Mouse (Mus musculus) embryonic facial prominence, embryonic 14.5 days (tissue): ENCODE measurements around the gene Ano2. TPM values are rescaled to one million over a fixed set of nuclear protein-coding genes. Genes with fewer than 3 reads are reported as not detected.

ENCODE experiments used
- ATAC-seq: fragments of 200-750 bp; cut with Nextera tagmentation; 2 replicates; pipeline ENCODE4 v1.8.0; 2017; ENCODE audit warnings: low read depth, moderate number of reproducible peaks, moderate TSS enrichment
- DNase-seq: peaks from one replicate; pipeline ENCODE4 v3.0.0-alpha.2; 2015; ENCODE audit warnings: low spot score
- H3K27ac ChIP-seq: fragments of 300-500 bp; sonication (generic); replicated peaks from 2 replicates; pipeline ENCODE4 v1.5.1; 2014; ENCODE audit warnings: low read depth, mild to moderate bottlenecking, low read length, moderate library complexity
- H3K27me3 ChIP-seq: fragments of 300-500 bp; sonication (generic); replicated peaks from 2 replicates; pipeline ENCODE4 v1.6.1; 2014; ENCODE audit warnings: low read length; ENCODE audit not compliant: control insufficient read depth, insufficient read depth
- H3K36me3 ChIP-seq: fragments of 300-500 bp; sonication (generic); 2 replicates; pipeline ENCODE4 v1.6.1; 2014; ENCODE audit warnings: low read length, mixed read lengths; ENCODE audit not compliant: control insufficient read depth, insufficient read depth
- H3K4me1 ChIP-seq: fragments of 300-500 bp; sonication (generic); 2 replicates; pipeline ENCODE4 v1.6.1; 2014; ENCODE audit warnings: antibody characterized with exemption, low read length; ENCODE audit not compliant: control insufficient read depth, insufficient read depth
- H3K4me2 ChIP-seq: fragments of 300-500 bp; sonication (generic); 2 replicates; pipeline ENCODE4 v1.6.1; 2014; ENCODE audit warnings: low read depth, mild to moderate bottlenecking, low read length, moderate library complexity, mixed read lengths
- H3K4me3 ChIP-seq: fragments of 300-500 bp; sonication (generic); 2 replicates; pipeline ENCODE4 v1.5.1; 2014; ENCODE audit warnings: low read depth, mild to moderate bottlenecking, low read length
- H3K9ac ChIP-seq: fragments of 300-500 bp; sonication (generic); 2 replicates; pipeline ENCODE4 v1.6.1; 2014; ENCODE audit warnings: low read depth, mild to moderate bottlenecking, low read length, moderate library complexity, mixed read lengths
- H3K9me3 ChIP-seq: fragments of 300-500 bp; sonication (generic); 2 replicates; pipeline ENCODE4 v1.6.1; 2016; ENCODE audit warnings: low read length; ENCODE audit not compliant: control insufficient read depth
- WGBS: fragments of 180-500 bp; shearing (Covaris S2); extraction: QIAGEN DNeasy Blood & Tissue Kit; methylation state at CpG from one replicate; pipeline ENCODE4 v1.1.7; 2014; 5-methylcytosine and 5-hydroxymethylcytosine counted together
- polyA plus RNA-seq: library from polyadenylated mRNA; unstranded; fragments of >200 nt; fragmentation: Nextera tagmentation; extraction: Ambion mirVana; gene quantifications from 2 replicates; pipeline ENCODE4 v1.2.1, GENCODE M21; 2014

Ano2 gene
- 0.89 and 1.2 TPM in 2 replicates for polyA plus RNA-seq

GRCm38 (mm10) chr6:125690057-125690703 is at the start of gene Ano2:
Ano2 (plus strand) TSS chr6:125690419.
- Histone ChIP-seq H3K4me1 (peaks cover 9% of the 10 kb centered on the region), H3K27ac (no peak within 1 kb of the TSS), H3K4me3 (peak within 1 kb of the TSS; percentile 25), H3K27me3 (peaks cover 12% of the 10 kb centered on the region; the same call in 1 of the 2 replicates), H3K4me2 (peak within 1 kb of the TSS; percentile 56), H3K36me3 (no peaks in the 10 kb centered on the region), H3K9ac (peak within 1 kb of the TSS; percentile 46; the same call in 1 of the 2 replicates), H3K9me3 (no peaks in the 10 kb centered on the region)
- WGBS: 2% methylated on average over 18 of the region's 20 CpGs
- DNase-seq: peak; percentile 35
- peak; percentile 79 for ATAC-seq

GRCm38 (mm10) chr6:125640486-125640885 is 49.7 kb upstream of the Ano2 start:
- Histone ChIP-seq H3K36me3 (no peaks in the 10 kb centered on the region), H3K27ac (no peak overlapping the region), H3K4me1 (no peaks in the 10 kb centered on the region), H3K9ac (no peak overlapping the region), H3K27me3 (no peaks in the 10 kb centered on the region), H3K9me3 (no peaks in the 10 kb centered on the region), H3K4me2 (no peak overlapping the region), H3K4me3 (no peak overlapping the region)
- 60% methylated on average over 4 of the region's 4 CpGs for WGBS
- ATAC-seq: no peak
- DNase-seq: no peak

- Histone ChIP-seq H3K36me3 (no peaks in the 10 kb centered on the region), H3K4me3 (no peak overlapping the region), H3K4me1 (no peaks in the 10 kb centered on the region), H3K9ac (no peak overlapping the region), H3K27me3 (no peaks in the 10 kb centered on the region), H3K4me2 (no peak overlapping the region), H3K27ac (no peak overlapping the region), H3K9me3 (no peaks in the 10 kb centered on the region)
- 79% methylated on average over 8 of the region's 8 CpGs for WGBS
- ATAC-seq: no peak
- DNase-seq: no peak
Observed at GRCm38 (mm10) chr6:125641146-125641545, 49.1 kb upstream of the Ano2 start.

- DNase-seq (no peak), ATAC-seq (no peak)
- Histone ChIP-seq H3K27me3 (no peaks in the 10 kb centered on the region), H3K27ac (no peak overlapping the region), H3K9me3 (no peaks in the 10 kb centered on the region), H3K4me3 (no peak overlapping the region), H3K9ac (no peak overlapping the region), H3K4me2 (no peak overlapping the region), H3K4me1 (no peaks in the 10 kb centered on the region), H3K36me3 (no peaks in the 10 kb centered on the region)
- 85% methylated on average over 12 of the region's 12 CpGs for WGBS
Observed at GRCm38 (mm10) chr6:125648964-125649363, 41.3 kb upstream of the Ano2 start.

GRCm38 (mm10) chr6:125651335-125651734 is 38.9 kb upstream of the Ano2 start:
- H3K27ac ChIP-seq: no peak overlapping the region
- H3K9ac ChIP-seq: no peak overlapping the region
- 82% methylated on average over 3 of the region's 3 CpGs for WGBS
- no peaks in the 10 kb centered on the region for H3K4me1 ChIP-seq
- ATAC-seq: no peak
- no peak overlapping the region for H3K4me2 ChIP-seq
- H3K4me3 ChIP-seq: no peak overlapping the region
- H3K27me3 ChIP-seq: no peaks in the 10 kb centered on the region
- no peaks in the 10 kb centered on the region for H3K36me3 ChIP-seq
- H3K9me3 ChIP-seq: no peaks in the 10 kb centered on the region
- DNase-seq: no peak

- 75% methylated on average over 1 of the region's 1 CpGs for WGBS
Observed at GRCm38 (mm10) chr6:125653416-125653815, 36.8 kb upstream of the Ano2 start.

GRCm38 (mm10) chr6:125656921-125657320 is 33.3 kb upstream of the Ano2 start:
- Histone ChIP-seq H3K9me3 (no peaks in the 10 kb centered on the region), H3K4me3 (no peak overlapping the region), H3K9ac (no peak overlapping the region), H3K4me1 (no peaks in the 10 kb centered on the region), H3K27ac (no peak overlapping the region), H3K4me2 (no peak overlapping the region), H3K36me3 (no peaks in the 10 kb centered on the region), H3K27me3 (no peaks in the 10 kb centered on the region)
- DNase-seq (no peak), ATAC-seq (no peak)
- 89% methylated on average over 13 of the region's 13 CpGs for WGBS

More at GRCm38 (mm10) chr6:125653416-125653815, 36.8 kb upstream of the Ano2 start:
- no peak overlapping the region for H3K4me2 ChIP-seq
- no peaks in the 10 kb centered on the region for H3K36me3 ChIP-seq
- no peak overlapping the region for H3K4me3 ChIP-seq
- DNase-seq (no peak), ATAC-seq (no peak)
- H3K9ac ChIP-seq: no peak overlapping the region
- H3K9me3 ChIP-seq: no peaks in the 10 kb centered on the region
- H3K4me1 ChIP-seq: no peaks in the 10 kb centered on the region
- H3K27me3 ChIP-seq: no peaks in the 10 kb centered on the region
- H3K27ac ChIP-seq: no peak overlapping the region

- H3K4me2 ChIP-seq: no peak overlapping the region
- no peaks in the 10 kb centered on the region for H3K27me3 ChIP-seq
- ATAC-seq: no peak
- no peaks in the 10 kb centered on the region for H3K36me3 ChIP-seq
- no peak for DNase-seq
- no peak overlapping the region for H3K9ac ChIP-seq
- no peaks in the 10 kb centered on the region for H3K9me3 ChIP-seq
- H3K4me1 ChIP-seq: no peaks in the 10 kb centered on the region
- WGBS: 83% methylated on average over 5 of the region's 5 CpGs
- H3K4me3 ChIP-seq: no peak overlapping the region
- H3K27ac ChIP-seq: no peak overlapping the region
Observed at GRCm38 (mm10) chr6:125657966-125658365, 32.3 kb upstream of the Ano2 start.
